Mouse (Mus musculus): ENCODE measurements around the gene Sorcs2. TPM values are rescaled to one million over a fixed set of nuclear protein-coding genes. Genes with fewer than 3 reads are reported as not detected.

Gene Sorcs2
- polyA plus RNA-seq, 1 experiment from 2014 or later: 12.9 TPM

- 85% methylated on average over 3 of the region's 3 CpGs for WGBS
- no peak overlapping the region for H3K4me2 ChIP-seq (replicated peaks)
Measured at GRCm38 (mm10) chr5:36208803-36209202, 189.1 kb downstream of the Sorcs2 start.

GRCm38 (mm10) chr5:36205397-36205796 lies 192.5 kb downstream of the Sorcs2 start:
- H3K4me3 ChIP-seq: no peak overlapping the region
- no peak overlapping the region for H3K27ac ChIP-seq
- no peaks in the 10 kb centered on the region for H3K4me1 ChIP-seq
- H3K9ac ChIP-seq: no peak overlapping the region
- H3K4me2 ChIP-seq (replicated peaks): no peak overlapping the region
- 89% methylated on average over 11 of the region's 11 CpGs for WGBS
- no peak for ATAC-seq (ENCODE audit: insufficient number of reproducible peaks, insufficient read depth, low FRiP score, low TSS enrichment)
- H3K36me3 ChIP-seq: no peaks in the 10 kb centered on the region
- H3K9me3 ChIP-seq: no peaks in the 10 kb centered on the region
- no peaks in the 10 kb centered on the region for H3K27me3 ChIP-seq

More at GRCm38 (mm10) chr5:36208803-36209202, 189.1 kb downstream of the Sorcs2 start:
- no peaks in the 10 kb centered on the region for H3K9me3 ChIP-seq
- H3K9ac ChIP-seq: no peak overlapping the region
- ATAC-seq (ENCODE audit: insufficient number of reproducible peaks, insufficient read depth, low FRiP score, low TSS enrichment): no peak
- H3K27me3 ChIP-seq: no peaks in the 10 kb centered on the region
- no peaks in the 10 kb centered on the region for H3K4me1 ChIP-seq
- H3K27ac ChIP-seq: no peak overlapping the region
- H3K4me3 ChIP-seq: no peak overlapping the region
- no peaks in the 10 kb centered on the region for H3K36me3 ChIP-seq

GRCm38 (mm10) chr5:36203916-36204315 lies 194.0 kb downstream of the Sorcs2 start, which contains the start of gene Psapl1:
TSS of gene Psapl1 (plus strand) at chr5:36204021.
- Histone ChIP-seq H3K9ac (no peak within 1 kb of the TSS), H3K4me1 (no peaks in the 10 kb centered on the region), H3K9me3 (no peaks in the 10 kb centered on the region), H3K36me3 (no peaks in the 10 kb centered on the region), H3K27ac (no peak within 1 kb of the TSS), H3K4me3 (no peak within 1 kb of the TSS), H3K27me3 (no peaks in the 10 kb centered on the region), H3K4me2 (replicated peaks) (no peak within 1 kb of the TSS)
- 82% methylated on average over 10 of the region's 10 CpGs for WGBS
- no peak for ATAC-seq (ENCODE audit: insufficient number of reproducible peaks, insufficient read depth, low FRiP score, low TSS enrichment)

GRCm38 (mm10) chr5:36203421-36203820 lies 194.5 kb downstream of the Sorcs2 start:
- H3K4me1 ChIP-seq: no peaks in the 10 kb centered on the region
- H3K36me3 ChIP-seq: no peaks in the 10 kb centered on the region
- ATAC-seq (ENCODE audit: insufficient number of reproducible peaks, insufficient read depth, low FRiP score, low TSS enrichment): no peak
- WGBS: 76% methylated on average over 5 of the region's 5 CpGs
- no peak overlapping the region for H3K9ac ChIP-seq
- no peaks in the 10 kb centered on the region for H3K27me3 ChIP-seq
- no peak overlapping the region for H3K27ac ChIP-seq
- no peak overlapping the region for H3K4me3 ChIP-seq
- no peaks in the 10 kb centered on the region for H3K9me3 ChIP-seq
- no peak overlapping the region for H3K4me2 ChIP-seq (replicated peaks)

GRCm38 (mm10) chr5:36202781-36203180 lies 195.2 kb downstream of the Sorcs2 start:
- Histone ChIP-seq H3K36me3 (no peaks in the 10 kb centered on the region), H3K9me3 (no peaks in the 10 kb centered on the region), H3K27ac (no peak overlapping the region), H3K4me2 (replicated peaks) (no peak overlapping the region), H3K4me3 (no peak overlapping the region), H3K9ac (no peak overlapping the region), H3K4me1 (no peaks in the 10 kb centered on the region), H3K27me3 (no peaks in the 10 kb centered on the region)
- 81% methylated on average over 5 of the region's 5 CpGs for WGBS
- ATAC-seq (ENCODE audit: insufficient number of reproducible peaks, insufficient read depth, low FRiP score, low TSS enrichment): no peak

GRCm38 (mm10) chr5:36199519-36199918 lies 198.4 kb downstream of the Sorcs2 start:
- H3K9ac ChIP-seq: no peak overlapping the region
- no peak for ATAC-seq (ENCODE audit: insufficient number of reproducible peaks, insufficient read depth, low FRiP score, low TSS enrichment)
- 79% methylated on average over 1 of the region's 1 CpGs for WGBS
- no peak overlapping the region for H3K4me2 ChIP-seq (replicated peaks)
- no peaks in the 10 kb centered on the region for H3K27me3 ChIP-seq
- 0 out of 2 replicates have a peak, but pooled peaks cover 4% of the 10 kb centered on the region for H3K4me1 ChIP-seq
- H3K36me3 ChIP-seq: no peaks in the 10 kb centered on the region
- H3K9me3 ChIP-seq: no peaks in the 10 kb centered on the region
- H3K27ac ChIP-seq: no peak overlapping the region
- no peak overlapping the region for H3K4me3 ChIP-seq

GRCm38 (mm10) chr5:36195436-36195835 lies 202.5 kb downstream of the Sorcs2 start:
- 88% methylated on average over 4 of the region's 4 CpGs for WGBS
- H3K27ac ChIP-seq: no peak overlapping the region
- H3K4me1 ChIP-seq: peaks cover 16% of the 10 kb centered on the region; the same call in 1 of the 2 replicates

GRCm38 (mm10) chr5:36194631-36195030 lies 203.3 kb downstream of the Sorcs2 start:
- no peaks in the 10 kb centered on the region for H3K27me3 ChIP-seq
- H3K9me3 ChIP-seq: no peaks in the 10 kb centered on the region
- 49% methylated on average over 4 of the region's 4 CpGs for WGBS
- H3K4me1 ChIP-seq: peaks cover 16% of the 10 kb centered on the region; the same call in 1 of the 2 replicates
- H3K4me3 ChIP-seq: no peak overlapping the region
- ATAC-seq (ENCODE audit: insufficient number of reproducible peaks, insufficient read depth, low FRiP score, low TSS enrichment): no peak
- no peak overlapping the region for H3K4me2 ChIP-seq (replicated peaks)
- no peak overlapping the region for H3K9ac ChIP-seq
- H3K27ac ChIP-seq: no peak overlapping the region
- no peaks in the 10 kb centered on the region for H3K36me3 ChIP-seq

More at GRCm38 (mm10) chr5:36195436-36195835, 202.5 kb downstream of the Sorcs2 start:
- Histone ChIP-seq H3K4me3 (no peak overlapping the region), H3K9ac (no peak overlapping the region), H3K9me3 (no peaks in the 10 kb centered on the region), H3K36me3 (no peaks in the 10 kb centered on the region), H3K4me2 (replicated peaks) (no peak overlapping the region), H3K27me3 (no peaks in the 10 kb centered on the region)
- ATAC-seq (ENCODE audit: insufficient number of reproducible peaks, insufficient read depth, low FRiP score, low TSS enrichment): no peak

- Histone ChIP-seq H3K27ac (no peak overlapping the region), H3K4me2 (replicated peaks) (no peak overlapping the region), H3K4me1 (peaks cover 16% of the 10 kb centered on the region; the same call in 1 of the 2 replicates), H3K9ac (no peak overlapping the region), H3K4me3 (no peak overlapping the region), H3K27me3 (no peaks in the 10 kb centered on the region), H3K9me3 (no peaks in the 10 kb centered on the region), H3K36me3 (no peaks in the 10 kb centered on the region)
- WGBS: 74% methylated on average over 2 of the region's 2 CpGs
- ATAC-seq (ENCODE audit: insufficient number of reproducible peaks, insufficient read depth, low FRiP score, low TSS enrichment): no peak
Measured at GRCm38 (mm10) chr5:36192677-36193076, 205.3 kb downstream of the Sorcs2 start.

- WGBS: 79% methylated on average over 3 of the region's 3 CpGs
- Histone ChIP-seq H3K36me3 (no peaks in the 10 kb centered on the region), H3K27ac (no peak overlapping the region), H3K9me3 (no peaks in the 10 kb centered on the region), H3K27me3 (no peaks in the 10 kb centered on the region), H3K4me1 (peaks cover 16% of the 10 kb centered on the region; the same call in 1 of the 2 replicates), H3K4me3 (no peak overlapping the region), H3K4me2 (replicated peaks) (no peak overlapping the region), H3K9ac (no peak overlapping the region)
- ATAC-seq (ENCODE audit: insufficient number of reproducible peaks, insufficient read depth, low FRiP score, low TSS enrichment): no peak
Measured at GRCm38 (mm10) chr5:36191876-36192275, 206.1 kb downstream of the Sorcs2 start.

- no peaks in the 10 kb centered on the region for H3K9me3 ChIP-seq
- no peaks in the 10 kb centered on the region for H3K36me3 ChIP-seq
- no peak for ATAC-seq (ENCODE audit: insufficient number of reproducible peaks, insufficient read depth, low FRiP score, low TSS enrichment)
- WGBS: 86% methylated on average over 4 of the region's 4 CpGs
- H3K4me1 ChIP-seq: peaks cover 16% of the 10 kb centered on the region; the same call in 1 of the 2 replicates
- no peak overlapping the region for H3K9ac ChIP-seq
- H3K4me3 ChIP-seq: no peak overlapping the region
- H3K4me2 ChIP-seq (replicated peaks): no peak overlapping the region
- H3K27me3 ChIP-seq: no peaks in the 10 kb centered on the region
- no peak overlapping the region for H3K27ac ChIP-seq
Measured at GRCm38 (mm10) chr5:36191285-36191684, 206.7 kb downstream of the Sorcs2 start.

- Histone ChIP-seq H3K27me3 (no peaks in the 10 kb centered on the region), H3K9ac (no peak overlapping the region), H3K9me3 (no peaks in the 10 kb centered on the region), H3K4me1 (peaks cover 9% of the 10 kb centered on the region; the same call in 1 of the 2 replicates), H3K4me2 (replicated peaks) (no peak overlapping the region), H3K36me3 (no peaks in the 10 kb centered on the region), H3K4me3 (no peak overlapping the region), H3K27ac (no peak overlapping the region)
- 89% methylated on average over 4 of the region's 4 CpGs for WGBS
- no peak for ATAC-seq (ENCODE audit: insufficient number of reproducible peaks, insufficient read depth, low FRiP score, low TSS enrichment)
Measured at GRCm38 (mm10) chr5:36188310-36188709, 209.6 kb downstream of the Sorcs2 start.
